Mouse (Mus musculus) midbrain, embryonic 13.5 days (tissue): Measurements from ENCODE around the gene Schip1. TPM values are rescaled to one million over a fixed set of nuclear protein-coding genes. Genes with fewer than 3 reads are reported as not detected.

Source experiments
- ATAC-seq: fragments of 200-750 bp; cut with Nextera tagmentation; 2 replicates; pipeline ENCODE4 v1.8.0; 2017; ENCODE audit warnings: mild to moderate bottlenecking, moderate TSS enrichment, moderate library complexity
- H3K27ac ChIP-seq: fragments of 300-500 bp; sonication (generic); 2 replicates; pipeline ENCODE4 v1.5.1; 2015; ENCODE audit warnings: inconsistent platforms, mild to moderate bottlenecking, moderate library complexity
- H3K27me3 ChIP-seq: fragments of 300-500 bp; sonication (generic); 2 replicates; pipeline ENCODE4 v1.6.1; 2015; ENCODE audit warnings: mild to moderate bottlenecking, inconsistent platforms
- H3K36me3 ChIP-seq: fragments of 300-500 bp; sonication (generic); 2 replicates; pipeline ENCODE4 v1.6.1; 2015; ENCODE audit warnings: mild to moderate bottlenecking, inconsistent platforms
- H3K4me1 ChIP-seq: fragments of 300-500 bp; sonication (generic); replicated peaks from 2 replicates; pipeline ENCODE4 v1.6.1; 2015; ENCODE audit warnings: inconsistent platforms
- H3K4me2 ChIP-seq: fragments of 300-500 bp; sonication (generic); replicated peaks from 2 replicates; pipeline ENCODE4 v1.6.1; 2015; ENCODE audit warnings: moderate library complexity, mild to moderate bottlenecking, inconsistent platforms
- H3K4me3 ChIP-seq: fragments of 300-500 bp; sonication (generic); replicated peaks from 2 replicates; pipeline ENCODE4 v1.5.1; 2015; ENCODE audit warnings: mild to moderate bottlenecking, inconsistent platforms
- H3K9ac ChIP-seq: fragments of 300-500 bp; sonication (generic); replicated peaks from 2 replicates; pipeline ENCODE4 v1.6.1; 2015; ENCODE audit warnings: mild to moderate bottlenecking, inconsistent platforms
- H3K9me3 ChIP-seq: fragments of 300-500 bp; sonication (generic); 2 replicates; pipeline ENCODE4 v1.6.1; 2016; ENCODE audit warnings: mild to moderate bottlenecking, inconsistent platforms
- WGBS: fragments of 180-500 bp; shearing (Covaris S2); methylation state at CpG from one replicate; pipeline ENCODE4 v1.1.7; 2015; 5-methylcytosine and 5-hydroxymethylcytosine counted together
- polyA plus RNA-seq: library from polyadenylated mRNA; unstranded; fragments of >200 nt; fragmentation: Nextera tagmentation; extraction: Ambion mirVana; gene quantifications from 2 replicates; pipeline ENCODE4 v1.2.1, GENCODE M21; 2015

Gene Schip1
- polyA plus RNA-seq, 1 experiment from 2014 or later: 127 TPM

DNA sequence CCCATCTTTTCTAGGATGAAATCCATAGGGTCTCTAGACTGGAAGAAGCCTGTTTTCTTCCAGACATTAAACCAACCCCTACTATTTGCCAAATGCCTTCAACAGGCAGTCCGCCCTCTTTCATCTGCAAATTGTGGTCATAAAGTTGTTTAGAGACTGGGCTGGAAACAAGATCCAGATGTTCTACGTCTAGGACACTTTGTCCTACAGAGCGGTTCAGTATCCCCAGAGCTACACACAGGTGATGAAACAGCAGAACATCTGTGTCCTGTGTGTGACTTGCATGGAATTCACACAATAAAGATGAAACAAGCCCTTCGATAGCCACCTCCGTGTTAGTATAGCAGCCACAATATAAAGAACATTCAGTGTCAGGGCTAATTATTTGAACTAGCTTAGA, 423.7 kb downstream of the Schip1 start:
- H3K4me3 ChIP-seq: no peak overlapping the region
- peaks cover 17% of the 10 kb centered on the region for H3K27me3 ChIP-seq
- H3K4me2 ChIP-seq: no peak overlapping the region
- H3K9me3 ChIP-seq: no peaks in the 10 kb centered on the region
- H3K4me1 ChIP-seq: peaks cover 6% of the 10 kb centered on the region
- H3K27ac ChIP-seq: no peak overlapping the region
- H3K36me3 ChIP-seq: no peaks in the 10 kb centered on the region
- no peak for ATAC-seq
- WGBS: 87% methylated on average over 5 of the region's 5 CpGs
- H3K9ac ChIP-seq: no peak overlapping the region

DNA sequence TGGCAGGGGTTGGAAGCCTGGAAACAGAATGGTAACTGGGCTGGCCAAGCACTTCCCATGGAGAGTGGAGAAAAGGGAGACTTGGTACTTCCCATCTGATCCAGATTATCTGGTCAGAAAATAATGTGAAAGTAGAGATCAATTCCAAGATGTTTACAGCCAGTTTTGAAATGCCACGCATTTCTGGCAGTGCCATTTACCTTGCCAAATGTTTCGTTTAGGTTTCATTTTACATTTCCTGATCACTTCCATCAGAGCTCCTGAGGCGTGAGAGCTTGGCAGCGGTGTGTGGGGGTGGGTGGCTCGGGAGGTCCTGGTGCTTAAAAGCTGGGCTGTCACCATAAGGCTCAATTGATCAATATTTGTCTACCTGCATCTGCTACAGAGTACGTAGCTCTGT, 426.9 kb downstream of the Schip1 start:
- no peaks in the 10 kb centered on the region for H3K36me3 ChIP-seq
- WGBS: 64% methylated on average over 6 of the region's 6 CpGs
- H3K9me3 ChIP-seq: no peaks in the 10 kb centered on the region
- peaks cover 27% of the 10 kb centered on the region for H3K4me1 ChIP-seq
- H3K27ac ChIP-seq: no peak overlapping the region
- no peak overlapping the region for H3K4me2 ChIP-seq
- H3K27me3 ChIP-seq: peaks cover 18% of the 10 kb centered on the region
- no peak overlapping the region for H3K4me3 ChIP-seq
- ATAC-seq: no peak
- H3K9ac ChIP-seq: no peak overlapping the region

DNA sequence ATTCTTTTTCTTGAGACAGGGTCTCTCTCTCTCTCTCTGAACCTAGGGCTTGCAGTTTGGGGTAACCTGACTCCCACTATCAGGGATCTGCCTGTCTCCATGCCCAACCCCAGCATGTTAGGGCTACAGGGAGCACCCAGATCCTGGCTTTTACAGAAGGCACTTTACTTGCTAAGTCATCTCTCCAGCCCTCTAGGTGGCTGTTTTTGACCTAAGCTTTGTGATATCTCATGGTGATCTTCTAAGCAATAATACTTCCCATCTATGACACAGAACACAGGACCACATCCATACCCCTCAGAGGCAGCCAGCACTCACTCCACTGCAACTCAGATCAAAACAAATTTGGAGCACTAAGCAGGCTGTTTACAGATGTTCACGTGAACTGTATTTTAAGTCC, 427.5 kb downstream of the Schip1 start:
- H3K4me1 ChIP-seq: peaks cover 29% of the 10 kb centered on the region
- H3K9me3 ChIP-seq: no peaks in the 10 kb centered on the region
- no peak overlapping the region; the same call in 1 of the 2 replicates for H3K27ac ChIP-seq
- no peak overlapping the region for H3K4me3 ChIP-seq
- ATAC-seq: no peak
- no peak overlapping the region for H3K4me2 ChIP-seq
- H3K9ac ChIP-seq: no peak overlapping the region
- 56% methylated on average over 1 of the region's 1 CpGs for WGBS
- no peaks in the 10 kb centered on the region for H3K36me3 ChIP-seq
- H3K27me3 ChIP-seq: peaks cover 18% of the 10 kb centered on the region

DNA sequence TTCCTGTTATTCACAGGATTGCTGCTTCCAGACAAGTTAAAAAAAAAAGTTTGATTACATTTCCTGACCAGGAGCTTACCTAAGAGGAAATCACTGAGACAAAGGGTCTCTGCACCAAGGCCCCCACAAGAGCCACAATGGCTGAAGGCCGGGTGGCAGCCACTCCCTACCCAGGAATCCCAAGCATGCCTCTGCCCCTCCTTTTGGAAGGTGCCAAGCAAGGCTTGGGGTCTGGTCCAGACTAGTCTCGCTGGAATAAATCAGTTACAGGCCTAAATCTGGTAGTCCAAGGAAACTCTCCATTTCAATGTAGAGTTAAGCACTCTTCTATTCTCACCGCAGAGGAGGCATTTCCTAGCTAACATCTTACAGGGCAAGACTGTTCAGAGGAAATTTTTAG, 427.9 kb downstream of the Schip1 start:
- no peak overlapping the region for H3K9ac ChIP-seq
- no peaks in the 10 kb centered on the region for H3K36me3 ChIP-seq
- H3K4me1 ChIP-seq: peaks cover 29% of the 10 kb centered on the region
- WGBS: 34% methylated on average over 3 of the region's 3 CpGs
- no peaks in the 10 kb centered on the region for H3K9me3 ChIP-seq
- peaks cover 18% of the 10 kb centered on the region for H3K27me3 ChIP-seq
- no peak overlapping the region for H3K4me3 ChIP-seq
- H3K27ac ChIP-seq: no peak overlapping the region
- H3K4me2 ChIP-seq: peak overlapping the region; percentile 98
- no peak for ATAC-seq

DNA sequence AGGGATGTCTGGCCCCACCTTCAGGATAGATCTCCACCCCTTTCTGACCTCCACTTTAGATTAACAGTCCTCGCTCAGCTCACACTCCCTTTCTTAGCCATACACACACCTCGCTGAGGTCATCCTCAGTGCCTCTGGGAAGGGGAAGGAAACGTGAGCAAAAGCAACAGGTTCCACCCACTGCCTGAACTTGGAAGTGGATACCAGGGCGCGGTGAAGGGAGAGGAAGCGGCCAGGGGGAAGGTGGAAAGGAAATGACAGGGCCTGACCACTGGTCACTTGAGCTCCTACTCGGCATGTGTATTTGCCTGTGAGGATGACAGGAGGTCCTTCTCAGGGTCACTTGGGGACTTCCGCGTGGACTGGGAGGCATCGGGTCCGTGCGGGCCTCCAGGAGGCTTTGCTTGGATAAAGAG, 428.6 kb downstream of the Schip1 start:
- 2% methylated on average over 12 of the region's 12 CpGs for WGBS
- peak overlapping the region; percentile 76 for H3K9ac ChIP-seq
- H3K36me3 ChIP-seq: no peaks in the 10 kb centered on the region
- peaks cover 29% of the 10 kb centered on the region for H3K4me1 ChIP-seq
- peak overlapping the region; percentile 68 for H3K4me3 ChIP-seq
- no peak for ATAC-seq
- H3K4me2 ChIP-seq: peak overlapping the region; percentile 98
- H3K27ac ChIP-seq: no peak overlapping the region
- H3K9me3 ChIP-seq: no peaks in the 10 kb centered on the region
- H3K27me3 ChIP-seq: peaks cover 18% of the 10 kb centered on the region

DNA sequence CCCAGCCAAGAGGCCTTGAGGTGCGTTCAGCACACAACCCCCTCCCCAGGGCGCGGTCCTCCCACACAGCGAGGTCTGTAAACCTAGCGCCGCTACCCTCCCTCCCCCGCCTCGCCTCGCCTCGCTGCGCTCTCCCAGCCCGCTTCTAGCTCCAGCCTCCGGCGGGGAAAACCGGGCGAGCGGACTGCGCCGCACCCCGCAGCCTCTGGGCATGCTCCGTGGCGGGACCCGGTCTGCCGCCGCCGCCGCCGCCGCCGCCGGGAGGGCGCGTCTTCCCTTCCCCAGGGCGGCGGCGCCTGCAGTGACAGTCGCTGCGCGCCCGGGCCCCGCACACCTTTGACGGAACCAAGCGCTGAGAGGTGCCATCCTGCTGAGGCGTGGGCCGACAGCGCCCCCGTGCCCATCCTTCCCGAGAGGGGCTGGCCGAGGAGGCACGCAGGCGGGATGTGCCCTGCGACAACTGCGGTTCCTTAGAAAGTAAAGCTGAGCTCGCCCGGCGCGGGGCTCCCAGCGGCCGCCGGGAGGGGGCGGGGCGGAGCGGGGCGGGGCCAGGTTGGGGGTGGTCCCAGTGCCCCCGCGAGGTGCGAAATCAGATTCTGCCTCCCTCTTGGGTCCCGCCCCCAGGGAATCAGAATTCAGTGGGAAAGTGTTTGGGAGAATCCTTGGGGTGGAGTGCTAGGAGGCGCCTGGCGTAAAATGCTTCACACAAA, 429.1 kb downstream of the Schip1 start:
- H3K4me1 ChIP-seq: peaks cover 29% of the 10 kb centered on the region
- WGBS: under 1% methylated on average over 70 of the region's 70 CpGs
- H3K36me3 ChIP-seq: no peaks in the 10 kb centered on the region
- peak overlapping the region; percentile 98 for H3K4me2 ChIP-seq
- H3K9me3 ChIP-seq: no peaks in the 10 kb centered on the region
- ATAC-seq: peak; percentile 86
- peak overlapping the region; percentile 64 for H3K27ac ChIP-seq
- peak overlapping the region; percentile 76 for H3K9ac ChIP-seq
- peaks cover 18% of the 10 kb centered on the region for H3K27me3 ChIP-seq
- H3K4me3 ChIP-seq: peak overlapping the region; percentile 68

DNA sequence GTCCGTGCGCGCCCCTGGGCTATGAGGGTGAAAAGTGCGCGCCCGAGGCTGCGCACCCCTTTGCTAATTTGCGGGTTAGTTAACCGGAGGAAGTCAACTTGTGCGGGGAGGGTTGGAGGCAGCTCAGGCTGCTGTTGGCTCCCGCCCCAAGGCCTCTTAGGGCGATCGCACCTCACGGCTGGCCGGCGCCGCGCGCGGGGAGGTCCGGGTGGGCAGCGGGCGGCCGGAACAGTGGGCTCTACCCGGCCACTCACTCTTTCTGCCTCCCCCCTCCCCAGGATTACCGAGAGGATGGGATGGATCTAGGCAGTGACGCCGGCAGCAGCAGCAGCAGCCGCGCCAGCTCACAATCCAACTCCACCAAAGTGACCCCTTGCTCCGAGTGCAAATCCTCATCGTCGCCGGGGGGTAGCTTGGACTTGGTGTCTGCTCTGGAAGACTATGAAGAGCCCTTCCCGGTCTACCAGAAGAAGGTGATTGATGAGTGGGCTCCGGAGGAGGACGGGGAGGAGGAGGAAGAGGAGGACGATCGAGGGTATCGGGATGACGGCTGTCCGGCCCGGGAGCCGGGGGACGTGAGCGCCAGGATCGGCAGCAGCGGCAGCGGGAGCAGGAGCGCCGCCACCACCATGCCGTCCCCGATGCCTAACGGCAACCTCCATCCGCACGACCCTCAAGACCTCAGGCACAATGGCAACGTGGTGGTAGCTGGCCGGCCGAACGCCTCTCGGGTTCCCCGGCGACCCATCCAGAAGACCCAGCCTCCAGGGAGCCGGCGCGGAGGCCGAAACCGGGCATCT, 429.9 kb downstream of the Schip1 start:
- ATAC-seq: peak; percentile 54
- H3K4me2 ChIP-seq: peak overlapping the region; percentile 98

DNA sequence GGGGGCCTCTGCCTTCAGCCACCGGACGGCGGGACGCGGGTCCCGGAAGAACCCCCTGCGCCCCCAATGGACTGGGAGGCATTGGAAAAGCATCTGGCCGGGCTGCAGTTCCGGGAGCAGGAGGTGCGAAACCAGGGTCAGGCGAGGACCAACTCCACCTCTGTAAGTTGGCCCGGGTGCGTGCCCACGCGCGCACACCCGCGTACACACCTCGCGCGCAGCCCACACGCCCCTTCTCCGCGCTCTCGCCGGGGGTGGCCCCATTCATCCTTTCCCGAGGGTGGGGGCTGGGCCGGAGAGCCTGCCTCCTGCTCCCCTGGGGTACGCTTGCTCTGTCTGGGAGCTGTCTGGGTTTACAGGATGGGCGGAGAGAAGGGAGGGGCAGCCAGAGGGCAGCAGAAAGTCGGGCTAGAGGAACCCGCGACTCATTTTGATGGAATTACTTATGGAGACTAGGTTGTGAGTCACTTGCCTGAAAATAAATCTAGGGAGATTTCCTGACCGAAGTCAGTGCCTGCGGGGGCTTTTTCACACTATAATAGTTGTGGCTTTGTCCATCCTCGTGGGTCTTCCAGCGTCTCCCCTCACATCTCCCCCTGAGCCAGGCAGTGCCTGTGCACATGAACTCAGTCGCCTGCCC, 430.6 kb downstream of the Schip1 start:
- Histone ChIP-seq H3K27me3 (peaks cover 18% of the 10 kb centered on the region), H3K36me3 (no peaks in the 10 kb centered on the region), H3K9ac (peak overlapping the region; percentile 76), H3K4me1 (peaks cover 29% of the 10 kb centered on the region), H3K4me2 (peak overlapping the region; percentile 98), H3K27ac (peak overlapping the region; percentile 64), H3K4me3 (peak overlapping the region; percentile 68), H3K9me3 (no peaks in the 10 kb centered on the region)
- under 1% methylated on average over 38 of the region's 38 CpGs for WGBS
- ATAC-seq: peak; percentile 60

More for the DNA sequence above, 429.9 kb downstream of the Schip1 start:
- Histone ChIP-seq H3K4me3 (peak overlapping the region; percentile 68), H3K36me3 (no peaks in the 10 kb centered on the region), H3K9me3 (no peaks in the 10 kb centered on the region), H3K4me1 (peaks cover 29% of the 10 kb centered on the region), H3K27me3 (peaks cover 18% of the 10 kb centered on the region), H3K27ac (peak overlapping the region; percentile 64), H3K9ac (peak overlapping the region; percentile 76)
- WGBS: under 1% methylated on average over 67 of the region's 68 CpGs

DNA sequence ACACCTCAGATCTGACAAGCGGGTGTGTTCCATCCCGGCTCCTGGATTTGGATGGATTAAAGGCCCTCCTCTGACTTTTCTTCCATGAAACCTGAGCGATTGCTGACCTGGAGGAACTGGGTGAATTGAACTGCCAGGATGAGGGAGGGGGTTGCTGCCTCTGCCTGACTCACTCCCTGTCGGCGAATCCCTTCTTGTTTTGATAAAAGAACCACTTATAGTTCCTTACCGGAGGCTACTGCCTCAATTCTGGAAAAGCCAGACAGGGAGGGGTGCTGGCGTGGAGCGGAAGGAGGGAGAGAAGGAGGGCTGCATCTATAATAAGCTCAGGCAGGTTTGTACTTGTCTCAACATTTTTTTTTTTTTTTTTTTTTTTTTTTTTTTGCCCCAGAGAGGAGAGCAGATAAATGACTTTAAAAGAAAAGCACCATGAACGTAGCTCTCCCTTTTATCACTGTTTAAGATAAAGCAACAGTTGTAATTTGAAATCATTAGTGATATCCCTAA, 431.2 kb downstream of the Schip1 start:
- H3K27me3 ChIP-seq: peaks cover 18% of the 10 kb centered on the region
- H3K9ac ChIP-seq: peak overlapping the region; percentile 76
- peak overlapping the region; percentile 98 for H3K4me2 ChIP-seq
- H3K9me3 ChIP-seq: no peaks in the 10 kb centered on the region
- H3K4me3 ChIP-seq: peak overlapping the region; percentile 68
- H3K4me1 ChIP-seq: peaks cover 29% of the 10 kb centered on the region
- 1% methylated on average over 9 of the region's 9 CpGs for WGBS
- ATAC-seq: peak; percentile 1; the same call in 1 of the 2 replicates
- H3K27ac ChIP-seq: peak overlapping the region; percentile 64; the same call in 1 of the 2 replicates
- no peaks in the 10 kb centered on the region for H3K36me3 ChIP-seq

DNA sequence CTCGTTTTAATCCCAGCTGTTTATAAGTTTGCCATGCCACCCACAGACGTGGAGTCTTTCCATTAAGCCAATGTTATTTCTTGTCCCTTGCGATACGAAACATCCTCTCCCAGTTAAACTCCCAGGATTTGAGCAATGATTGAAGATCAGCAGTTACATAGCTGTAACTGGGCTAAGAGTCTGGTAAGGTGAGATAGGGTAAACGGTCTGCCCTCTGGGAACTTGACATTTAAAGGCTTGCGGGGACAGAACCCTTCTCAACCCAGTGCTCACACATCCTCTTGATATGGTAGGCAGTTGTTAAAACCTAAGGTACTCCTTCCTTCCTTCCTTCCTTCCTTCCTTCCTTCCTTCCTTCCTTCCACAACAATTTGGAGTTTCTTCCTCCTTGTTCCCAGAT, 431.9 kb downstream of the Schip1 start:
- no peak overlapping the region for H3K27ac ChIP-seq
- peaks cover 18% of the 10 kb centered on the region for H3K27me3 ChIP-seq
- peak overlapping the region; percentile 98 for H3K4me2 ChIP-seq
- peaks cover 29% of the 10 kb centered on the region for H3K4me1 ChIP-seq
- no peaks in the 10 kb centered on the region for H3K9me3 ChIP-seq
- H3K9ac ChIP-seq: no peak overlapping the region
- H3K4me3 ChIP-seq: 0 out of 2 replicates have a peak overlapping the region, but pooled peaks have one; percentile 68
- ATAC-seq: no peak
- no peaks in the 10 kb centered on the region for H3K36me3 ChIP-seq
- WGBS: 67% methylated on average over 6 of the region's 6 CpGs

DNA sequence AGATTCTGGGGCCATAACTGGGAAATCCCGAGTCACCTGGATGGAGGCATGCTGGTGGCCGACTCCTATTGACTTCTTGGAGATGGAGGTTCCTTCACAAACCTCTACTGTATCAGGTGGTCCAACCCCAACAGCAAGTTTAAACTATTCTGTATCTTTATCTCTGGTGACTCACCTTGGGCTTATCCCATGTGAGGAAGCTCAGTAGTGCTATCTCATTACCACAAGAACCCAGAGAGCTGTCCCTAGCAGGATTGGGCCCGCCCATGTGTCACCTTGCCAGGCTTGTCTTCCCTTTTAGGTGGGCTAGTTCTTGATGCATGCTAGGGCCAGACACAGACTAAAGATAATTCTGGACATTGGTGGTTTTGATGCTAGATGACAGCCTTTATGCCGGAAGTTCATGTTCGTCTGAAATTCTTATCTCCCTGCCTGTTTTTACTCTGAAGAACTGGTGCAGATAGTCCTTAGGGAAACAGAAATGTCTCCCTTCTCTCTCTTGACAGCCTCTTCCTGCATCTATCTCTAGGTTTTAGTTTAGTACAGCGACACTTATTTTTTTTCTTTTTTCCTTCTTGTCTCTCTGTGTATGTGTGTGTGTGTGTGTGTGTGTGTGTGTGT, 435.0 kb downstream of the Schip1 start:
- H3K27ac ChIP-seq: no peak overlapping the region
- peaks cover 20% of the 10 kb centered on the region for H3K4me1 ChIP-seq
- H3K9ac ChIP-seq: no peak overlapping the region
- WGBS: 90% methylated on average over 6 of the region's 6 CpGs
- no peak overlapping the region for H3K4me3 ChIP-seq
- H3K9me3 ChIP-seq: no peaks in the 10 kb centered on the region
- no peak for ATAC-seq
- H3K36me3 ChIP-seq: no peaks in the 10 kb centered on the region
- H3K27me3 ChIP-seq: no peaks in the 10 kb centered on the region
- no peak overlapping the region for H3K4me2 ChIP-seq
